Mouse (Mus musculus) myocyte (in vitro differentiated cells): Measurements from ENCODE around the gene Hspb9. TPM values are rescaled to one million over a fixed set of nuclear protein-coding genes. Genes with fewer than 3 reads are reported as not detected.

Experiments used
- H3K27me3 ChIP-seq: one replicate; pipeline ENCODE4 v1.6.1; 2011; ENCODE audit not compliant: control insufficient read depth, insufficient read depth, insufficient read length
- H3K36me3 ChIP-seq: one replicate; pipeline ENCODE4 v1.6.1; 2011; ENCODE audit not compliant: control insufficient read depth, insufficient read depth
- H3K4me2 ChIP-seq: one replicate; pipeline ENCODE4 v1.6.1; 2011; ENCODE audit warnings: low read depth, control low read depth
- H3K4me3 ChIP-seq: one replicate; pipeline ENCODE4 v1.5.1; 2011; ENCODE audit warnings: mild to moderate bottlenecking, control low read depth, moderate library complexity
- H3K79me2 ChIP-seq: one replicate; pipeline ENCODE4 v1.6.1; 2011; ENCODE audit not compliant: control insufficient read depth, insufficient read depth
- H3ac ChIP-seq: one replicate; pipeline ENCODE4 v1.6.1; 2011; ENCODE audit not compliant: control insufficient read depth, insufficient read length
- CEBPB ChIP-seq: IDR thresholded peaks from 2 replicates; pipeline ENCODE4 v1.6.1; 2011; ENCODE audit warnings: mild to moderate bottlenecking, moderate library complexity; ENCODE audit not compliant: poor library complexity, insufficient read depth, severe bottlenecking
- E2F4 ChIP-seq: IDR thresholded peaks from one replicate; pipeline ENCODE4 v1.6.1; 2011; ENCODE audit warnings: mild to moderate bottlenecking, control low read depth, moderate library complexity; ENCODE audit not compliant: insufficient read depth
- MAX ChIP-seq: IDR thresholded peaks from one replicate; pipeline ENCODE4 v1.6.1; 2011; ENCODE audit warnings: low read depth, mild to moderate bottlenecking, control low read depth
- MYOD1 ChIP-seq, 3 experiments: IDR thresholded peaks; one replicate each; pipeline ENCODE4 v1.6.1; 2011; ENCODE audit warnings: control low read depth in 2 of 3, low read depth in 2 of 3, mild to moderate bottlenecking in 2 of 3, moderate library complexity in 1 of 3; ENCODE audit not compliant: insufficient read length in 2 of 3, control insufficient read depth in 1 of 3
- MYOG ChIP-seq, 3 experiments: IDR thresholded peaks; one replicate each; pipeline ENCODE4 v1.6.1; 2011; ENCODE audit warnings: control low read depth in 2 of 3, low read depth in 2 of 3, mild to moderate bottlenecking in 2 of 3; ENCODE audit not compliant: insufficient read length in 2 of 3, control insufficient read depth in 1 of 3, insufficient read depth in 1 of 3
- POLR2A ChIP-seq: IDR thresholded peaks from one replicate; pipeline ENCODE4 v1.6.1; 2011; ENCODE audit warnings: low read depth, mild to moderate bottlenecking, control low read depth, moderate library complexity; ENCODE audit not compliant: insufficient read length
- POLR2AphosphoS2 ChIP-seq: IDR thresholded peaks from one replicate; pipeline ENCODE4 v1.6.1; 2011; ENCODE audit warnings: low read depth, control low read depth; ENCODE audit not compliant: insufficient read length
- REST ChIP-seq: IDR thresholded peaks from one replicate; pipeline ENCODE4 v1.6.1; 2011; ENCODE audit warnings: mild to moderate bottlenecking, control low read depth, moderate library complexity; ENCODE audit not compliant: insufficient read depth, insufficient read length
- SRF ChIP-seq: IDR thresholded peaks from one replicate; pipeline ENCODE4 v1.6.1; 2011; ENCODE audit warnings: low read depth; ENCODE audit not compliant: control insufficient read depth, insufficient read length
- TCF12 ChIP-seq: IDR thresholded peaks from one replicate; pipeline ENCODE4 v1.6.1; 2011; ENCODE audit warnings: mild to moderate bottlenecking, control low read depth; ENCODE audit not compliant: poor library complexity, insufficient read depth, severe bottlenecking
- TCF3 ChIP-seq: IDR thresholded peaks from one replicate; pipeline ENCODE4 v1.6.1; 2011; ENCODE audit warnings: low read depth, control low read depth; ENCODE audit not compliant: insufficient read length
- USF1 ChIP-seq: IDR thresholded peaks from one replicate; pipeline ENCODE4 v1.6.1; 2011; ENCODE audit warnings: low read depth, mild to moderate bottlenecking, control low read depth, moderate library complexity
- polyA plus RNA-seq: library from polyadenylated mRNA; unstranded; fragments of >200 nt; fragmentation: generic; extraction: Trizol; gene quantifications from one replicate; pipeline ENCODE4 v1.2.1, GENCODE M21; 2012; ENCODE audit warnings: missing spikeins

Gene Hspb9
- polyA plus RNA-seq, 1 experiment: 0.23 TPM

DNA sequence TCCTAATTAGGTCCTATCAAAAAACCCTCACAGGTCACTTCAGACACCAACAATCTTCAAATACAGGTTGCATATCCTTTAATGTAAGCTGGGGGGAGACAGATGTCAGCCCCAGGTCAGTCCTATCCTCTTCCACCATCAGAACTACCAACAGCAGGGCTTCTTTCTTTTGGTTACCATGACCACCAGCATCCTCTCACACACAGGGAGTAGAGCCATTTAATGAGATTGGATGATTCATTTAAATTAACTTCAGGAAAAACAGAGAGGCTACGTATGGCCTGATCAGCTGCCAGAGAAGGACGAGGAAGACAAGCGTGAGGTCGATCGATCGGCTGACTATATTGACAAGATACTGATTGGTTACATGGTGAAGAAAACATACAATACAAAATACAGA, 1.3 kb downstream of the Hspb9 start:
- H3K36me3 ChIP-seq: peaks cover 14% of the 10 kb centered on the region
- no peaks in the 10 kb centered on the region for H3K27me3 ChIP-seq
- no peak overlapping the region for H3K4me3 ChIP-seq
- H3ac ChIP-seq: no peak overlapping the region
- no peak overlapping the region for H3K4me2 ChIP-seq
- no peak for TF ChIP-seq MYOD1 (IDR thresholded peaks at IDR 0.05; ENCODE audit: control insufficient read depth in 1 of 3, insufficient read length in 2 of 3, low read depth in 2 of 3)
- TF ChIP-seq POLR2A: no peak
- TF ChIP-seq SRF: no peak
- TF ChIP-seq REST: no peak
- no peak for TF ChIP-seq MYOG (IDR thresholded peaks at IDR 0.05; ENCODE audit: control insufficient read depth in 1 of 3, insufficient read depth in 1 of 3, insufficient read length in 2 of 3, low read depth in 2 of 3)
- no peak for TF ChIP-seq USF1
- TF ChIP-seq TCF3: no peak
- TF ChIP-seq MAX: no peak
- no peak for TF ChIP-seq CEBPB
- no peak for TF ChIP-seq TCF12
- TF ChIP-seq E2F4: no peak
- no peak for TF ChIP-seq POLR2AphosphoS2
- peaks cover under 1% of the 10 kb centered on the region for H3K79me2 ChIP-seq

DNA sequence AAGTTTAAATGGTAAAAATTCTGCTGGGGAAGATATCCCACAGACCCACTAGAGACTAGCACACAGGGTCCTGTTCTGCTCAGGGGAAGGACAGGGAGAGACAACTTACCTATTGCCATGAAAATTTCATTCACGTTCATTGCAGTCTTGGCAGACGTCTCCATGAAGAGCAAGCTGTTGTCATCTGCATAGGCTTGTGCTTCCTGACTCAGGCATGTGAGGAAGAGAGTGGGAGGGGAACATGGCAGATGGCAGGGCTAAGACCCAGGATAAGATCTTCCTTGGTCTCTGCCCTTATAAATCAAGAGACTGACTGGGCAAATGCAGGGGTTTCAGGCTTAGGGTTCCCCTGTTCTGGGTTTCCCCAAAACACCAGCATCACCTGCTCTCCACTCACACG, 3.0 kb downstream of the Hspb9 start:
- Histone ChIP-seq H3K4me2 (no peak overlapping the region), H3ac (no peak overlapping the region), H3K4me3 (no peak overlapping the region), H3K36me3 (peaks cover 14% of the 10 kb centered on the region), H3K27me3 (no peaks in the 10 kb centered on the region), H3K79me2 (peaks cover 18% of the 10 kb centered on the region)
- TF ChIP-seq SRF (no peak), TCF3 (no peak), USF1 (no peak), MYOD1 (IDR thresholded peaks at IDR 0.05; ENCODE audit: control insufficient read depth in 1 of 3, insufficient read length in 2 of 3, low read depth in 2 of 3) (no peak), TCF12 (no peak), POLR2AphosphoS2 (no peak), POLR2A (no peak), CEBPB (no peak), MAX (no peak)

DNA sequence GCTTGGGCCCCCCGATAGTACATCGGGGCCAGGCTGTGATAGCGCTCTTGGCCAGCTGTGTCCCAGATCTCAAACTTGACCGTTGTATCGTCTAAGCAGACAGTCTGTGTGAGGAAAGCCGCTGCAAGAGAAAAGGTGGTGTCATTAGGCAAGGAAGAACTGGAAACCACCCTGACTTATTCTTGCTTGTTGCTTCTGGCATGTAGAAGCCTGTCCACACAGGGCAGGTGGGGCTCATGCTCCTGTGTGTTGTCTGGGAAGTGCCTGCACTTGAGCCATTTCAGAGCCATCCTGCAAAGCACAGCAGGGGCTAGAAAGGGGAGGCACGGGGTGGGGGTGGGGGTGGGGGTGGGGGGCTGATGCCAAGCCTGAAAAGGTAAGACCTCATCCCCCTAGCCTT, 4.8 kb downstream of the Hspb9 start:
- no peak overlapping the region for H3K4me2 ChIP-seq
- peaks cover 14% of the 10 kb centered on the region for H3K36me3 ChIP-seq
- peaks cover 36% of the 10 kb centered on the region for H3K79me2 ChIP-seq
- no peak overlapping the region for H3K4me3 ChIP-seq
- H3ac ChIP-seq: no peak overlapping the region
- no peak for TF ChIP-seq E2F4
- no peak for TF ChIP-seq CEBPB
- TF ChIP-seq MAX: no peak
- TF ChIP-seq REST: no peak
- no peak for TF ChIP-seq MYOG (IDR thresholded peaks at IDR 0.05; ENCODE audit: control insufficient read depth in 1 of 3, insufficient read depth in 1 of 3, insufficient read length in 2 of 3, low read depth in 2 of 3)
- TF ChIP-seq SRF: no peak
- no peak for TF ChIP-seq MYOD1 (IDR thresholded peaks at IDR 0.05; ENCODE audit: control insufficient read depth in 1 of 3, insufficient read length in 2 of 3, low read depth in 2 of 3)
- TF ChIP-seq POLR2AphosphoS2: no peak
- no peak for TF ChIP-seq USF1
- no peak for TF ChIP-seq TCF3
- TF ChIP-seq TCF12: no peak
- TF ChIP-seq POLR2A: no peak
- H3K27me3 ChIP-seq: no peaks in the 10 kb centered on the region

DNA sequence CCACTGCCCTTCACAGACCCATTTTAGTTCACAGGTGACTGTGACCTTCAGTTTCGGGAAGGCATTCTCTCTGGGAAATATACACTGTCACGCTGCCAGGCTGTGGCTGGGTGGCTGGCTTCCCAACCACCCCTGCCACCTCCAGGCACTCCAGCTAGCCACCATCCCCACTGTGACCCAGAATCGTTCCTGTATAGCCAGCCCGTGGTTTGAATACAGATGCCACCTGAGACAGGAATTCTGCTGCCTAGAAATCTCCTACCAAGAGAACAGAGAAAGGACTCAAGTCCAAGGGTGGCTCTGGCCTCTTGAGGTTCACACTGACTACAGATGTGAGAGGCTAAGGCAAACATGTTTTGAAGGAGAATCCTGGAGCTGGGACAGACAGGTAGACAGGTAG, 5.2 kb downstream of the Hspb9 start:
- Histone ChIP-seq H3K4me3 (no peak overlapping the region), H3ac (no peak overlapping the region), H3K36me3 (peaks cover 14% of the 10 kb centered on the region), H3K27me3 (no peaks in the 10 kb centered on the region), H3K4me2 (no peak overlapping the region), H3K79me2 (peaks cover 40% of the 10 kb centered on the region)
- no peak for TF ChIP-seq MYOD1 (IDR thresholded peaks at IDR 0.05; ENCODE audit: control insufficient read depth in 1 of 3, insufficient read length in 2 of 3, low read depth in 2 of 3)
- no peak for TF ChIP-seq POLR2A
- TF ChIP-seq USF1: no peak
- no peak for TF ChIP-seq TCF12
- no peak for TF ChIP-seq CEBPB
- no peak for TF ChIP-seq REST
- TF ChIP-seq SRF: no peak
- TF ChIP-seq E2F4: no peak
- no peak for TF ChIP-seq MYOG (IDR thresholded peaks at IDR 0.05; ENCODE audit: control insufficient read depth in 1 of 3, insufficient read depth in 1 of 3, insufficient read length in 2 of 3, low read depth in 2 of 3)
- TF ChIP-seq TCF3: no peak
- no peak for TF ChIP-seq POLR2AphosphoS2
- TF ChIP-seq MAX: no peak

DNA sequence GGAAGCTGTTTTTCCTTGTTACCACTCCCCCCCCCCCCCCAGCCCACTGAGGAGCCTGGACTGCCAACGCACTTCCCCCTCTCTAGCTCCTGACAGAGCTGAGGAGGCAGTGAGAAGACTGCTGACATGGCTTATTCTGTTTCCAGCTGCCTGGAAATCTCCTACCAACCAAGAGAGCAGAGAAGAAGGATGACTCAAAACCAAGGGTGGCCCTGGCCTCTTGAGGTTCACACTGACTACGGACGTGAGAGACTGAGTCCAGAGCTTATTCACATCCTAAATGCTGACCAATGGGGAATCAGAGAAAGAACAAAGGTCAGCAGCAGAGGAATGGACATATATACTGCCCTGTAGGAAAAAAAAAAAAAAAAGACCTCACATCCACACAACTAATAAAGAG, 5.7 kb downstream of the Hspb9 start:
- Histone ChIP-seq H3K4me2 (no peak overlapping the region), H3ac (no peak overlapping the region), H3K36me3 (peaks cover 14% of the 10 kb centered on the region), H3K4me3 (no peak overlapping the region), H3K27me3 (no peaks in the 10 kb centered on the region), H3K79me2 (peaks cover 44% of the 10 kb centered on the region)
- no peak for TF ChIP-seq MYOG (IDR thresholded peaks at IDR 0.05; ENCODE audit: control insufficient read depth in 1 of 3, insufficient read depth in 1 of 3, insufficient read length in 2 of 3, low read depth in 2 of 3)
- no peak for TF ChIP-seq CEBPB
- TF ChIP-seq USF1: no peak
- TF ChIP-seq TCF3: no peak
- TF ChIP-seq MAX: no peak
- TF ChIP-seq E2F4: no peak
- no peak for TF ChIP-seq POLR2AphosphoS2
- TF ChIP-seq TCF12: no peak
